Mouse (Mus musculus) lung, embryonic 15.5 days (tissue): ENCODE measurements around the gene Arid3a. TPM values are rescaled to one million over a fixed set of nuclear protein-coding genes. Genes with fewer than 3 reads are reported as not detected.

ENCODE experiments used
- polyA plus RNA-seq: library from polyadenylated mRNA; unstranded; fragments of >200 nt; fragmentation: Nextera tagmentation; extraction: Ambion mirVana; gene quantifications from 2 replicates; pipeline ENCODE4 v1.2.1, GENCODE M21; 2015

Gene Arid3a
- polyA plus RNA-seq, 1 experiment from 2014 or later, result 6.0 TPM

Other genes starting within 250 kb of the Arid3a start
- 79.5 and 82.0 TPM in 2 replicates for gene Cdc34, start 244.8 kb upstream of the Arid3a start, polyA plus RNA-seq
- gene Gzmm, start 238.0 kb upstream of the Arid3a start, polyA plus RNA-seq, result 0.86 and 0.89 TPM in 2 replicates
- 1,102 and 1,152 TPM in 2 replicates for gene Bsg, start 222.6 kb upstream of the Arid3a start, polyA plus RNA-seq
- 0.05 and 0.10 TPM in 2 replicates for gene Hcn2, start 210.4 kb upstream of the Arid3a start, polyA plus RNA-seq
- 41.5 and 49.2 TPM in 2 replicates for gene Polrmt, start 180.5 kb upstream of the Arid3a start, polyA plus RNA-seq
- 0.12 and 0.30 TPM in 2 replicates for gene Fgf22, start 172.0 kb upstream of the Arid3a start, polyA plus RNA-seq
- gene Rnf126, start 160.1 kb upstream of the Arid3a start, polyA plus RNA-seq, result 89.7 and 91.3 TPM in 2 replicates
- 19.2 and 20.5 TPM in 2 replicates for gene Fstl3, start 149.8 kb upstream of the Arid3a start, polyA plus RNA-seq
- gene Prss57, start 136.1 kb upstream of the Arid3a start, polyA plus RNA-seq, result 0.40 and 1.9 TPM in 2 replicates
- gene Palm, start 133.5 kb upstream of the Arid3a start, polyA plus RNA-seq, result 61.3 and 63.7 TPM in 2 replicates
- gene Misp, start 106.1 kb upstream of the Arid3a start, polyA plus RNA-seq, result 7.7 and 10.2 TPM in 2 replicates
- 367 and 368 TPM in 2 replicates for gene Ptbp1, start 72.6 kb upstream of the Arid3a start, polyA plus RNA-seq
- 3.7 and 3.8 TPM in 2 replicates for gene Prtn3, start 52.6 kb upstream of the Arid3a start, polyA plus RNA-seq
- gene Plppr3, start 52.4 kb upstream of the Arid3a start, polyA plus RNA-seq, result 29.1 and 32.4 TPM in 2 replicates
- 0.25 and 0.72 TPM in 2 replicates for gene Elane, start 40.8 kb upstream of the Arid3a start, polyA plus RNA-seq
- gene Cfd, start 36.2 kb upstream of the Arid3a start, polyA plus RNA-seq, result not detected in 2 replicates
- 54.7 and 56.1 TPM in 2 replicates for gene Med16, start 18.1 kb upstream of the Arid3a start, polyA plus RNA-seq
- 1.2 and 1.7 TPM in 2 replicates for gene Gm26602, start 16.2 kb upstream of the Arid3a start, polyA plus RNA-seq
- gene Kiss1r, start 10.1 kb upstream of the Arid3a start, polyA plus RNA-seq, result 0.59 and 0.87 TPM in 2 replicates
- gene R3hdm4, start 5.8 kb upstream of the Arid3a start, polyA plus RNA-seq, result 143 and 152 TPM in 2 replicates
- gene Wdr18, start 33.1 kb downstream of the Arid3a start, polyA plus RNA-seq, result 95.1 and 96.2 TPM in 2 replicates
- gene Grin3b, start 43.7 kb downstream of the Arid3a start, polyA plus RNA-seq, result 0.34 and 0.45 TPM in 2 replicates
- 20.2 and 20.5 TPM in 2 replicates for gene Tmem259, start 57.3 kb downstream of the Arid3a start, polyA plus RNA-seq
- gene Cnn2, start 61.5 kb downstream of the Arid3a start, polyA plus RNA-seq, result 367 and 375 TPM in 2 replicates
- 3.5 and 4.3 TPM in 2 replicates for gene Abca7, start 69.5 kb downstream of the Arid3a start, polyA plus RNA-seq
- gene Arhgap45, start 89.6 kb downstream of the Arid3a start, polyA plus RNA-seq, result 16.8 and 19.8 TPM in 2 replicates
- gene Polr2e, start 112.8 kb downstream of the Arid3a start, polyA plus RNA-seq, result 223 and 225 TPM in 2 replicates
- 523 and 535 TPM in 2 replicates for gene Gpx4, start 120.1 kb downstream of the Arid3a start, polyA plus RNA-seq
- gene Sbno2, start 178.5 kb downstream of the Arid3a start, polyA plus RNA-seq, result 15.5 and 16.6 TPM in 2 replicates
- gene Stk11, start 188.8 kb downstream of the Arid3a start, polyA plus RNA-seq, result 18.6 and 22.1 TPM in 2 replicates
- gene Atp5d, start 211.6 kb downstream of the Arid3a start, polyA plus RNA-seq, result 521 and 541 TPM in 2 replicates
- 3.9 and 5.0 TPM in 2 replicates for gene Cbarp, start 213.8 kb downstream of the Arid3a start, polyA plus RNA-seq
- 17.5 and 18.6 TPM in 2 replicates for gene Midn, start 221.2 kb downstream of the Arid3a start, polyA plus RNA-seq
- 94.6 and 95.1 TPM in 2 replicates for gene Cirbp, start 238.9 kb downstream of the Arid3a start, polyA plus RNA-seq
- 11.6 and 14.7 TPM in 2 replicates for gene 1600002K03Rik, start 245.9 kb downstream of the Arid3a start, polyA plus RNA-seq